Mouse (Mus musculus): ENCODE data around the gene Stard9. TPM values are rescaled to one million over a fixed set of nuclear protein-coding genes. Genes with fewer than 3 reads are reported as not detected.
"Not testable (repeated sequence)": the region's sequence is repeated elsewhere in the genome, so short reads cannot be mapped to it uniquely, and the experiment has no call there.

The Stard9 gene
- total RNA-seq, 2 experiments from 2014 or later, result 8.5 to 8.7 TPM

DNA sequence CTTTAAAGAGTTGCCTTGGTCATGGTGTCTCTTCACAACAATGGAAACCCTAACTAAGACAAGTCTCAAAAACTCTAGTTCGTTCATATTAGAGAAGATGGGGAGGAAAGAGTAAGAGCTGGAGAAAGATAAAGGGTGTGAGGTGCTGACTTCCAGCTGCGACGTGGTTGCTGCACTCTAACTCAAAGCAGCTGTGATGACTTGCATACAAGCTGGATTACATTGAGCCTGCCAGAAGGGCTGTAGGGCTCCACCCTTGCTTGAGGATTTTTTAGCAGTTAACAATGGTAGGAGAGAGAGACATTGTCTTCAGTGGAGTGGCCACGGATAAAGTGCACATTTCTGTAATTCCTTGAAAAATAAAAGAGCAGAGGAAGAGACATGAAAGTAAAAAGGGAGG lies 17.9 kb downstream of the Stard9 start:
- DNase-seq (ENCODE audit: low spot score in 2 of 2), result no peak
- intact Hi-C loops (cut with DNase I), result no loop called here

DNA sequence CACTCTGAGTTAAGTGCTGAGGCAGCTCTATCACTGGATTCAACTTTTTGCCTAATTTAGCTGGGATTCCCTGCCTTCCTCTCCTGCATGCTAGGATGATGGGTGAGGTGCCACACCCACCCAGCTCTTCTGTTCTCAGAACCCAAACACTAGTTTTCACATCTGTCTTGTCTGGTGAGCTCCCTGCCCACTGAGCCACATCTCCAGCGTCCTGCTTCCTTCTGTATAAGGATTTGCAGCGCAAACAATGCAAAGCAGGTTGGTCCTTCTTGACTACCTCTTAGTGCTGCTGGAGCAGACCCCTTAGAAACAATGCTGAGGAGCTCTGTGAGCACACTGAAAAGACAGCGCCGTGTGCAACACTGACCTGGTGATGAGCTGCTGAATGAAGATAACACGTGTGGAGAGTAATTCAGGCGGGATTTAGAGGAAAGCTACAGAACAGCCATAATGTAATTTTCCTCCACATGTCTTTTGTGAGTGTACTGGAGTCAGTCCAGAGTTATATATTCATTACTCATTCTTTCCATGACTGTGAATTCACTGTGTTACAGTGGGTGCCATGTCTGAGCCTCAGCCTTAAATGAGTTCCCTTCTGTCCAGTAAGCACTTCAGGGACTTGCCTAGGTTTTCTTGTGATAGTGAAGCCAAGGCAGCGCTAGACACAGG lies 23.5 kb downstream of the Stard9 start:
- intact Hi-C loops (cut with DNase I), result no loop called here

DNA sequence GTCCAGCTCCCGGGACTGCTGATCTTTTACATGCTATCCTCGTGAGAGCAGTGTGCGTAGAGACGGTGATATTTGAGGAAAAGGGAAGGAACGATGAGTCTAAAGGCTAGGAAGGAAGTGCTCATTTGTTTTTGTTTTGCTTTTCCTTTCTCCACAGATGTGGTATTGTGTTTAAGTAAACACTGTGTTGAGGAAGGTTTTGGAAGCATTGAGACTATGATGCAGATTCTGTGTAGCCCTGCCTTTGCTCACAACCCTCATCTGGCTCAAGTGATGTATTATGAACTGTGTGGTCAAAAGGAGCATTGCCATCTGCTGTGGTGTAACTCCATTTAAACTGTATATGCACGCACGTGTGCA lies 24.0 kb downstream of the Stard9 start:
- intact Hi-C loops (cut with DNase I), result no loop called here

More for the DNA sequence above, 23.5 kb downstream of the Stard9 start:
- peak in 1 of 2 experiments; percentile 23 for DNase-seq (ENCODE audit: low spot score in 2 of 2)

DNA sequence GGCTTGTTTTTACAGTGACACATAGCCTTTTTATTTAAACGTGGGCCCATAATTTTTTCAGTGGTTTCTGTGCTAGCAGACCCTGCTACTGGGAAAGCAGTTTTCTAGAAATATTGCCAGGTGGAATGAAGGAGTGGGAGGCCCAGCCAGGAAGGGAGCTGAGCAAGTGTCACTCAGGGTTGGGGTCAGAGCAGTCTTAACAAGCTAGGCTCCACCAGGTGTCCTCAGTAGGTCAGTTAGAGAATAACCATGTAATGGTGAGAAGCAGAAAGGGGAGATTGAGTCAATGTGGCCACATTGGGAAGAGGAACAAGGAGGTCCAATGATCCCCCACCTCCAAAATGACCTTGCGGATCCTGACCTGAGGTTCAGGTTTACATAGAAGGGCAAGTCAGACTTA lies 25.8 kb downstream of the Stard9 start:
- DNase-seq (ENCODE audit: low spot score in 2 of 2), result no peak
- intact Hi-C loops (cut with DNase I), result no loop called here

More for the DNA sequence above, 24.0 kb downstream of the Stard9 start:
- no peak for DNase-seq (ENCODE audit: low spot score in 2 of 2)

DNA sequence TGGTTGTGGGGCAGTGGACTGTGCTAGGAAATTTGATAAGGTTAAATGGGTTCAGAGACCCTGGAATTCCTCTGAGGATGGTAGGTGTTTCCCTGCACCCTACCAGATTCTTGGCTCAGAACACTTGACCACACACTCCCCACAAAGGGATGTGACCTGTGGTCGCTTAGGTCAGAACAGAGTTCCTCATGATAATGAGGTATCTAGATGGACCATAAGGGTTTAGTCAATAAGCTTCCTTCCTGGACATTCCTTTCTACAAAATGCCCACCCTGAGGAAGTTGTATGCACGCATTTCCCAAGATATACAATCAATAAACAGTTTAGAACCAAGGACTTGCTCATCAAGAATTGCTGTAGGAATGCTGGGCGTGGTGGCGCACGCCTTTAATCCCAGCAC lies 27.0 kb downstream of the Stard9 start:
- DNase-seq (ENCODE audit: low spot score in 2 of 2), result no peak
- intact Hi-C loops (cut with DNase I), result no loop called here

DNA sequence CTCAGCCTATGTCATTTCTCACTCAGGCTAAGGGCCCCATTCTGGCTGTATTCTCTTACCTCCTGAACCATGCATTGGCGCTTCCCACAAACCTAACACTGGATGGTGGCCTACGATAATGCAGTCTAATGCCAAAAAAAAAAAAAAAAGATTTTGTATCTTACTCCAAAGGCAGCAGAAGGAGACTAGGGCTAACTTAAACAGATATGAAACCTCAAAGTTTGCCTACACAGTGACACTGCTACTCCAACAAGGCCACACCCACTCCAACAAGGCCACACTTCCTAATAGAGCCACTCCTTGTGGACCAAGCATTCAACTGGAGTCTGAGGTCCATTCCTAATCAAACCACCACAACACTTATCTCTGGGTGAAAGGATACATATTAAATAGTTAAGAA lies 27.8 kb downstream of the Stard9 start:
- intact Hi-C loops (cut with DNase I), result no loop called here
- no peak for DNase-seq (ENCODE audit: low spot score in 2 of 2)

DNA sequence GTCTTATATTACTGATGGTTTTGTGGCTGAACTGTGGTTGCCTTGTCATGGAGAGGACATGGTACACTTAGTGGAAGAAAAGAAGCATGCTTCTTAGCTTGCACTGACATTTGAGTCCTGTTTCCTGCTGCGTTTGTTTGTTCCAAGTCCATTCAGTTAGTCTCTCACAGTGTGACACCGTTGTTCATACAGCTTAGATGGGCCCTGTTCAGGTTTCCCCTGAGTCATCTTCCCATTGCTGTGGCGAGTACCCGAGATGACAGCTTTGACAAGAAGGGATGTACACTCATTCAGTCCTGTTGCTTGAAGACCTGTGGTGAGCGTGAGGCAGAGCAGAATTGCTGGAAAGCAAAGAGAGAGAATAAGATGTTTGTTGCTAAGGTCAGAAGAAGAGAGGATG lies 29.6 kb downstream of the Stard9 start:
- intact Hi-C loops (cut with DNase I), result no loop called here

DNA sequence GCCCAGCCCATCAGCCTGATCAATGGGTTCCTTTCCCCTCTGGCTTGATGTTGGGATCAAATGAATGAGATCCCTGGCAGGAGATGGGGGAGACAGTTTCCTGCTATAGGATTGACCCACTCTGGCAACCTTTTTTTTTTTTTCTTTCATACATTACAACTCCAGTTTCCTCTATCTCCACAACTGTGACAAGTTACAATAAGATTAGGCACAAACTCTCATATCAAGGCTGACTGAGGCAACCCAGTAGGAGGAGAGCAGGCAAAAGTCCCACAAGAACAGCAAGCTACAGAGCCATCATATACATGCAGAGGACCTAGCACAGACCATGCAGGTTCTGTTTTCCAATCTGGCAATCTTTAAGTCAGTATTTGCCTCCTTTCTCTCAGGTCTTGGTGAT lies 30.4 kb downstream of the Stard9 start:
- DNase-seq (ENCODE audit: low spot score in 2 of 2), result no peak
- intact Hi-C loops (cut with DNase I), result no loop called here

More for the DNA sequence above, 29.6 kb downstream of the Stard9 start:
- no peak for DNase-seq (ENCODE audit: low spot score in 2 of 2)

DNA sequence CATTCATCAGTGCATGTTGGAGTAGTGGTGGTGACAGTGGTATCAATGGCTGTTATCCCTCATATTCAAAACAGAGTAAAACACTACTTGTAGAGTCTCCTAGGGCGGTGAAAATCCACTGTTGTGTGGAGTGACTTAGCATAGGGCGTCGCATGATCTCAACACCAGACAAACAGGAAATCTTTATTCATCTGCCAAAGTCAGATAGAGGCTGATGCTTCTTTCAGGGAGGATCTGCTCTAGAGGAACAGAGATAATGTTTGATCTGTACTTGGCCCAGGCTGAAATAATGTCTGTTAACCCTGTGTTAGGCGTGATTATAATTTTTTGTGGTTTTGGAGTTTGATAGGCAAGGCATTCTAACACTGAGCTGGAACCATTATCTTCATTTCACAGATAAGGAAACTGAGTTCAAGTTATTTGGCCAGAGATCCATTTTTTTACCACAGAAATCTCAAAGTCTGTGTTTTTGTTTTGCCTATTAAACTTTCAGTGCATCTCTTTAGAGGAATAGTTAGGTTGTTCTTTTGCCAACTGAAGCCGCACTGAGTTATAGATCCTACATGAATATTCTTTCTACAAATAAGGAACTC lies 31.7 kb downstream of the Stard9 start:
- DNase-seq (ENCODE audit: low spot score in 2 of 2), result no peak
- intact Hi-C loops (cut with DNase I), result loop anchor here (10.0 kb wide), 1 partner anchor 126 kb away; no protein-coding TSS in a partner anchor

DNA sequence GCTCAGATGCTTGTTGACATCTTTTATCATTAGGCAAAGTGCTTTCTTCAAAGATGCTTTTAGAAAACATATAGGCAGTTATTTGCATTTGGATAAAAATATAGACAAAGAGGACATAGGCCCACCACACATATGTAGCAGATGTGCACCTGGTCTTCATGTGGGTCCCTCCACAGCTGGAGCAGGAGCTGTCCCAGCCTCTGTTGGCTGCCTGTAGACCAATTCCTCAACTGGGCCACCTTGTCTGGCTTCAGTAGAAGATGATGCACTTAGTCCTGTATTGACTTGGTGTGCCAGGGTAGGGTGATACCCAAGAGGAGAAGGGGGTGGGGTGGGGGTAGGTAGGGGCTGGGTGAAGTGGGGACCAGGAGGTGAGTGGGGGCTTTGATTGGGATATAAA lies 33.8 kb downstream of the Stard9 start:
- intact Hi-C loops (cut with DNase I), result loop anchor here (10.0 kb wide), 1 partner anchor 128 kb away; no protein-coding TSS in a partner anchor
- DNase-seq (ENCODE audit: low spot score in 2 of 2), result no peak

DNA sequence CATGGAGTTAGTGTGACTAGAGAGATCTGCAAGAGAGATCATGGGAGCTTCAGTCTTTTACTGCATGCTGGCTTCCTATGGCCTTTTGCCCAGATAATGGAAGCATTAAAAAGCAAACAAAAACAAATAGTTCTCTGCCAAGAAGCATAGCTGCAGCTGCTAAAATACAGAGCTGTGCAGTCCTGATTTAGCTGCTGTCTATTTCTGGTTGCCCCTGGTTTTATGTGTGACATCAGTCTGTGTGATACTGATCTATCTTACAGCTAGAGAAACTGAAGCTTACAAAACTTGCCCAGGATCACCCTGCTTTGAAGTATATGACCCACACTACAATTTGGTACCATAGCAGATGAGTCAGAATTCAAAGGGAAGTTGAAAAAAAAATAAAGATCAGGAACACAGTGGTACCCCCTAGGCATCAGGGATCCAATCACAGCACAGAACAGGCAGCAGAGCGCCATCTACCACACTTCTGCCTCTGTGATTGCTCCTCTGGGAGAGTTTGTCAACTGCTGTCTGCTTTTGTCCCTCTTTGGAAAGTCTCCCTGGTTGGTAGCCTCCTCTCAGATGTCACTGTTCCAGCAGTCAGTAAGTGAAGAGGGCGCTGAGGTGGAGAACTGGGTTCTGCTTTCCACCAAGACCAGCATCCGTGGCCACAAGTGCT lies 34.7 kb downstream of the Stard9 start:
- intact Hi-C loops (cut with DNase I), result loop anchor here (10.0 kb wide), 1 partner anchor 129 kb away; no protein-coding TSS in a partner anchor

DNA sequence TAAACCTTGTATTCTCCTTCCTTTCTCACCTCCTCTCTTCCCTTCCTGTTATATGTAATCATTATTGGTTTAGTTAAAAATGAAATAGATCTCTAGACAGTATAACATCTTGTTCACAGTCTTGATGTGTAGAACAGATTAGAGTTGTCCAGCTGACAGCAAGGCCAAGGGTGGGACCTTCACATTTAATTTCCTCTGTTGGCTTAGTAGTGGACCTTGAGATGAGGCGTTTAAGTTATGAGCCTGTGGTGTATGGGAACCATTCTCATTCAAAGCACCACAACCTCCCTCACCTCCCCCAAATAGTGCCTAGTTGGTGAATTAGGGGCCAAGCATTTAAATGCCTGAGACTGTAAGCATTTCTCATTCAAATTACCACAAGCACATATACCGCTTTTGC lies 38.5 kb downstream of the Stard9 start:
- intact Hi-C loops (cut with DNase I), result loop anchor here (10.0 kb wide), 1 partner anchor 133 kb away; no protein-coding TSS in a partner anchor
- DNase-seq (ENCODE audit: low spot score in 2 of 2), result no peak

More for the DNA sequence above, 34.7 kb downstream of the Stard9 start:
- peak in 1 of 2 experiments; percentile 12 for DNase-seq (ENCODE audit: low spot score in 2 of 2)

DNA sequence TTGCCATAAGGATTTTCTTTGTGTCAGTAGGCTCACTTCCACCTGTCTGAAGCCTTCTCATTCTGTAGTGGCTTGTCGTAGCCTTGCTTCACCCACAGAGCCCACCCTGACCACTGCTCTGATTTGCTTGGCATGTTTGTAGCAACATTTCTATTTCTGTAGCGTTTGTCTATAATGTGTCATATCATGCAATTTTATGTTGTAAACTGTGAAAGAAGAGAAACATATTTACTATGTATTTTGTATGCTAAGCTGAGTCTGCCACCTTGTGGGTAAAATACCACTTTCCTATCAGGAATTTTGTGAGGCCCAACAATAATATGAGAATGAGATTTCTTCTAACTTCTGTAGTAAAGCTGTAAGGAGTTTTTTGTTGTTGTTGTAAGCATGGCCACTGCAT lies 41.3 kb downstream of the Stard9 start:
- peak in 1 of 2 experiments; percentile 14 for DNase-seq (ENCODE audit: low spot score in 2 of 2)
- intact Hi-C loops (cut with DNase I), result loop anchor here (2.0 to 5.0 kb wide), 2 partner anchors 61 to 193 kb away; partner anchors contain the start of genes Haus2 and Lrrc57

DNA sequence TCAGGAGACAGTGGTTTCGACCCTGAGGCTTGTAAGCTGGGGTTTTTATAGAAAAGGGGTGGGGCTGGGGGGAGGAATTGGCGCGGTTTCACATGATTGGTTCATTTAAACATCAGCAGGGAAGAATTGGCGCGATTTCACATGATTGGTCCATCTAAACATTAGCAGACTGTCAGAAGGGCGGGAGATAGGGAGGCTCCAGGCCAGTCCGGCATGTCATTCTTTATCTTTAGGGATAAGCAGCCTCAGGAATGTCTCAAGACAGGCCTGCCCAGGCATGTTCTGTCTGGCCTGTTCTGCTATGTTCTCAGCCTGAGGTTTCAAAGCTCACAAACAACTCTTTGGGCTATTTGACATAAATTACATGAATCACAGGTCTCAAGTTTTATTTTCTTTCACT lies 52.2 kb downstream of the Stard9 start:
- DNase-seq (ENCODE audit: low spot score in 2 of 2); intact Hi-C loops (cut with DNase I): not testable (repeated sequence)

DNA sequence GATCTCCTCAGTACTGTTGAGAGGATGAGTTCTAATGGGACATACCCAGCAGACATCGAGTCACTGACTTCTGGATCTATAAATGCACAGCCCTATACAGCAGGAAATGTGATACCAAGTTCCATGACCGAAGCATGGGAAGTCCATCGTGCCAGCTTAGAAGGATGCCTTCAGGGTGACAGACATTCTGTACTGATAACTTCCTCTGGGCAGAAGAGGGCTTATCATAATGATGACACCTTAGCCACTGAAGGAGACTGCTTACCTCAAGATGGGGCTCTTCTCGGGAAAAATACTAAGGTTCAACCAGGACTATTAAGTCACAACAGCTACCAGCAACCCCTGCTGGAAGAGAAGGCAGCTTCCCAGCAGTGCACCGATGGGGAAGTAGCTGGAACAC lies 68.8 kb downstream of the Stard9 start:
- intact Hi-C loops (cut with DNase I), result no loop called here
- DNase-seq (ENCODE audit: low spot score in 2 of 2), result no peak

DNA sequence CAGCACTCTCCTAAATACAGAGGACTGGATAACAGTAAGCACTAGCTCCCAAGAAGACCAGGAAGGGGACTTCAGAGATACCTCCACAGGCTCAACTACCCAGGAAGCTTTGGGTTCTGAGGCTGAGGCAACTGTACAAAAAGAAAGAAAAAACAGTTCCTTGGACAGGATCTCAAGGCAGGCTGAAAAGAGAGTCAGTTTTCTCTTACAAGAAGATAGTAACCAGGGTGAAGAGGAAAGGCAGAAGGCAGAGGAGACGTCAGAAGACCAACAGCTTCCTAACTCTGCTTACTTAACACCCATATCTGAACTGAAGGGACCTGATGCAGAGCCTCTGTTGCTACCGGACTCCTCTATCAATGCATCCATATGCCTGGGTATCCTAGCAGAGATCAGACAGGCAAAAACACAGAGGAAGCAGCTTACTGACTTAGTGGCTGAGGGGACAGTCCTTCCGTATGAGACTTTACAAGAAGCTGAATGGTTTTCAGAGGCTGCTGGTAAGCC lies 71.5 kb downstream of the Stard9 start:
- no peak for DNase-seq (ENCODE audit: low spot score in 2 of 2)
- intact Hi-C loops (cut with DNase I), result no loop called here

DNA sequence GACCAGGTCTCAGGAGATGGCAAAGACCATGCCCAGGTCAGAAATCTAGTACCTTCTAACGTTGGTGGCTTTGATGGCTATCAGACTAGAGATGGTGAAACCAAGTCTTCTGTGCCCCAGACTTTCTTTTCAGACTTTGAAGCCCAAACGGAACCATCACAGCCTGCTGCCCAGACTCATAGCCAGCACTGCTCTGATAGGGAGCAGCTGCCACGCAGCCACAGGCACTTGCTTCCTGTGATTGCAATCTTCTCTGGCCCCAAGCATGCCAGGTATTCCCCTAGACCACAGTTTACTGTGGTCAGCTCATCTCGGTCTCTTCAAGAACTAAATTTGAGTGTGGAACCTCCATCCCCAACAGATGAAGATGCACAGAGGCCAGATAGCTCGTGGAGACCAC lies 73.8 kb downstream of the Stard9 start:
- intact Hi-C loops (cut with DNase I), result no loop called here
- DNase-seq (ENCODE audit: low spot score in 2 of 2), result no peak

DNA sequence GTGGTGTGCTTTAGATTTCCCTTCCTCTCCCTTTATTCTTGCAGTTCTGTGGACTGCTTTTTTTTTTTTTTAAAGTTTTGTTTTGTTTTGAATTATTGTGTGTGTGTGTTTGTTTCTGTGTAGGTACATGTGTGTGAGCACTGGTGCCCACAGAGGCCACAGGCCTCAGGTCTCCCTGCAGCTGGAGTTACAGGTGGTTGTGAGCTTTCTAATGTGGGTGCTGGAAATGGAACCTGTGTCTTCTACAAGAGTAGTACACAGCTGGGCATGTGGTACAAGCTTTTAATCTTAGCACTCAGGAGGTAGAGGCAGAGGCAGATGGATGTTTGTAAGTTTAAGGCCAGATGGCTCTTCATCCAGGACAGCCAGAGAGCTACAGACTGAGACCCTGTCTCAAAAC lies 78.1 kb downstream of the Stard9 start:
- no peak for DNase-seq (ENCODE audit: low spot score in 2 of 2)
- intact Hi-C loops (cut with DNase I), result no loop called here

DNA sequence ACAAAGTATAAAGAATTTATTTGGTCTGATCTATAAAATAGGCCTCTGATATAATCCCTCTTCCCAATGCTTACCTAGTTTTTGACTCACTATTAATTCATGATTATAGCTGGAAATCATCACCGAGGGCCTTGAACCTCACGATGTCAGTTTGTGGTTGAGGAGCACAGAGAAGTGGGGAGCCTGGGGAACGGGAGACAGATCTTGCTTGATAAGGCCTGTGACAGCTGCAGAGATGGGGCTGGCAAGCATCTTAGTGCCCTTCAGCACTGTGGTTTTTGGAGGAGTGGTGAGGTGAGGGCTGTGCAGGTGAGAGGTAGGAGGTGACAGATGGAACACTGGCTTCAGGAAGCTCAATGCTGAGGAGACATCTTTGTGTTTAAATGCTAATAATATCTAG lies 81.2 kb downstream of the Stard9 start:
- no peak for DNase-seq (ENCODE audit: low spot score in 2 of 2)
- intact Hi-C loops (cut with DNase I), result no loop called here

DNA sequence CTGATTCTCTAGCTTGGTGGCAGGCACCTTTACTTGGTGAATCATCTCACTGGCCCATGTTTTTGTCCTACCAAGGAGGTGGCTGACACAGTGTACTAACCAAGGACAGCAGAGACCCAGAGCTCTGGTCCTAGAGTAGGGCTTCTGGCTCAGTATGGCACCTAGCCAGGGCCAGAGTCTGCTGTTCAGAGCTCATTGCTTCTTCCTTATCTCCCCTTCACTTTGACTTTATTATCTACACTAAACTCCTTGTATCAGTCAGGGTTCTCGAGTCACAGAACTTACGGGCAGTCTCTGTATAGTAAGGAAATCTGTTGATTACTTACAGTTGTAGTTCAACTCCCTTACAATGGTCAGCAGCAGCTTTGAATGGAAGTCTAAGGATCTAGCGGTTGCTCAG lies 82.0 kb downstream of the Stard9 start:
- DNase-seq (ENCODE audit: low spot score in 2 of 2), result no peak
- intact Hi-C loops (cut with DNase I), result no loop called here
